Mouse (Mus musculus): ENCODE data around the gene Fam136a.
"Not testable (repeated sequence)": the region's sequence is repeated elsewhere in the genome, so short reads cannot be mapped to it uniquely, and the experiment has no call there.

The Fam136a gene

GRCm38 (mm10) chr6:86365371-86366124, at the start of gene Fam136a:
Fam136a (plus strand) TSS chr6:86365646.
- peak; percentile 90 for DNase-seq (ENCODE audit: low spot score)

DNA sequence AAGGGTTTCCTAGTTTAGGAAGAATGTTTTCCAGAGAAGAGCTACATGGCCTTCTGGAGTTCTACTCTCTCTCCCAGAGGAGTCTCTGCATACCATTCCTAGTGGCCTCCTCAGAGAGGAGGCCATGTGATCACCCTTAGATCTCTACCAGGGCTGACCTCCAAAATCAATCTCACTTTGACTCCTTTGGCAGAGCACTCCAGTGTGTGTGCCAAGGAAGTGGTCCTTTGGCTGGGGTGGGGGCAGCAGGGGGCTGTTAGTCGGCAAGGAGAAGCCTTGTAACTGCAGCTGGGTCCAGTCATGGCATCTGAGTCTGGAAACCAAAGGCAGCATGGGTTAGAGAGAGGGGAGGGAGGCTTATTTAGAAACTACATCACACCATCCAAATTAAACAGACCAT, 48.4 kb upstream of the Fam136a start:
- DNase-seq (ENCODE audit: low spot score) = no peak

DNA sequence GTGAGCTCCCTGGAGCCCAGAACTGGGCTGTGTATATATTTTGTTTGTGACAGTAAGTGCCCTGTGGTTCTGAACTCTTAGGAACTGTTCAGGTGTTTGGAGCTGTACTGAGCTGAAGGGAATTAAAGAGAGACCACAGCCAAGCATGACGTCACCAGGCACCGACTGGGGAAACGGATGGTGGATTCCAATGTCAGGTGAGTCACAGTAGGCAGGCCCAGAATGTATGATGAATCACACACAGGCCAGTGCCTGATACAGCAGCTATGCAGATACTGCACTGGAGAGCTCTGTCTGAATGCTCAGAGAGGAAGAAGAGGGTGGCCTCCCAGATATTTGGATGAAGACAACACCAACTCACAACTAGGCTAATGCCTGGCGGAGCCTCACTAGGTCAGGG, 46.6 kb upstream of the Fam136a start:
- DNase-seq (ENCODE audit: low spot score) = no peak

- DNase-seq (ENCODE audit: low spot score) = no peak
Observed at GRCm38 (mm10) chr6:86322031-86322563, 43.3 kb upstream of the Fam136a start.

DNA sequence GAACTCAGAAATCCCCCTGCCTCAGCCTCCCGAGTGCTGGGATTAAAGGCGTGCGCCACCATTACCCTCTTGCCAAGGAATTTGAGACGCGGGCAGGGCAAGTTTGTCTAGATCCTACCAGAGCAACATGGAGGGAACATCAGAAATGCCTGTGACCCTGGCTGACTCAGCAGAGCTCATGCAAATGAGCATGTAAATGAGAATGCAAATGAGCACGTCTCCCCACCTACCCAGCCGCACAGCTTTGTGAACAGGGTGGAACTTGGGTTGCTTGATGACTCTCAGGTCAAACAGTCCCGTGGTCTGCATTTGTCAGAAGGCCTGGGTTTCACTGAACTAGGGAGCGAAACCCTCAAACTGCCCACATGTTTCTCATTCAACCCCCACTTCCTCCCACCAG, 42.5 kb upstream of the Fam136a start:
- no peak for DNase-seq (ENCODE audit: low spot score)

DNA sequence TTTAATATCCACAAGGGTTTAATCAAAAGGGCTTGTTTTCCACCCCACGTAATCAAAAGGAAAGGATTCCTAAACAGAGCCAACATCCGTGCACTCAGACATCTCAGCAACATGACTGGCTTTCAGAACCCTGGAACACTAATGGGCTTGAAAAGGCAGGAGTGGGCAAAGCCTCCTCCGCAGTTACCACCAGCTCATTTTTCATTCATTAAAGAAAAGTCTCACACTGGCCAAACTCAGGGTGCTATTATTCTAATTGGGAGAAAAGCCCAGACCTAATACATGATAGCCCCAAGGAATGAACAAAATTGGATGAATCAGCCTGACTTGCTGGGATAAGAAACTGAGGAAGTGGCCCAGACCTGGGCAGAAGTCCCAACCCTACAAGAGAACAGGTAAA, 41.0 kb upstream of the Fam136a start:
- no peak for DNase-seq (ENCODE audit: low spot score)

- no peak for DNase-seq (ENCODE audit: low spot score)
Observed at GRCm38 (mm10) chr6:86325646-86326045, 39.8 kb upstream of the Fam136a start.

DNA sequence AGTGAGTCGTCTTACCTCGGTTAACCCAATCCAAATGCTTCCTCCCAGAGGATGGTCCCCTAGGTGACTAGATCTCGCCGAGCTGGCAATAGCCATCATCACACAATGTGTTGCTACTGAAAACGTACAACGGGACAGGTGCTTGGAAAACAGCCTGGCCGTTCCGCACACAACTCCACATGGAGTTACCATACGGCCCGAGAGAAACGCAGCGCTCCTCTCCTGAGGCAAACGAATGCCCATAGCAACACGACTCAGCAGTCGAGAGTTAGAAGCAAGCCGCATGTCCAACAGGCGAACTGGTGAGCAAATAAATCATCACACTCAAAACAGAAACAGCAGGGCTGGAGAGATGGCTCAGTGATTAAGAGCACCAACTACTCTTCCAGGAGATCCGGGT, 38.6 kb upstream of the Fam136a start:
- no peak for DNase-seq (ENCODE audit: low spot score)

DNA sequence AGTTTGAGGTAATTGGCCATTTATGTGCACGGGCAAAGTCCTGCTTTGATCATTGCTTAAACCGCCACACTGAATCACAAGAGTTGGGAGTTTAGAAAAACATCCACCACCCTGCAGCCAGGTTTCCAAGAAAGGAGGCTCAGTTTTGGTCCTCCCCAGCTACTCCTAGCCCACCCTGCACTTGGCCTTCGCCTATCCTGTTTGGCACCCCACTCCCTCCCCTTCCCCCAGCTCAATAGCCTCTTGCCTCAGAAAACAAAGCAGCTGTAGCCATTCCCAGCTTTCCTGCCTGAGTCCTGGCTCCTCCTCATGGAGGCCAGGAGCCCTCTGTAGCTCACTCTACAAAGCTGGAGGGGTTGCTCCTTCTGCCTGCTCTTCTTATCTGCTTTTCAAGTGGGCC, 37.1 kb upstream of the Fam136a start:
- no peak for DNase-seq (ENCODE audit: low spot score)

- DNase-seq (ENCODE audit: low spot score) = no peak
Observed at GRCm38 (mm10) chr6:86329943-86330342, 35.5 kb upstream of the Fam136a start.

- no peak for DNase-seq (ENCODE audit: low spot score)
Observed at GRCm38 (mm10) chr6:86335121-86335849, 30.2 kb upstream of the Fam136a start.

DNA sequence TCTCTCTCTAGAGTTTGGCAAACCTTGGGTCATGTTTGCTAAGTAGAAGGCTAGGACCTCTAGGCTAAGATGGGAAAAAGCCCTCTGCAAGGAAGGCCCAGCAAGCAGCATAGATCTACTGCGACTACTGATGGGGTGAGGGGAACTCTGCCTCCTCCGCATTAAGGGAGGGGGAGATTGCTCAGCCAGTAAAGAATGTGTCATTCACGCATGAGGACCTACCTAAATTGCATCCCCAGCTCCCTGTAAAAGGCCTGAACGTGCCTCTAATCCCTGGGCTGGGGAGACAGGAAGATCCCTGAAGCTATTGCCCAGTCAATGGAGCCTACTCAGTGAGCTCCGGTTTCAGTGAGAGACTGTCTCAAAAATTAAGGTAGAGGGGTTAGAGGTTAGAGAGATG, 29.6 kb upstream of the Fam136a start:
- DNase-seq (ENCODE audit: low spot score) = no peak

DNA sequence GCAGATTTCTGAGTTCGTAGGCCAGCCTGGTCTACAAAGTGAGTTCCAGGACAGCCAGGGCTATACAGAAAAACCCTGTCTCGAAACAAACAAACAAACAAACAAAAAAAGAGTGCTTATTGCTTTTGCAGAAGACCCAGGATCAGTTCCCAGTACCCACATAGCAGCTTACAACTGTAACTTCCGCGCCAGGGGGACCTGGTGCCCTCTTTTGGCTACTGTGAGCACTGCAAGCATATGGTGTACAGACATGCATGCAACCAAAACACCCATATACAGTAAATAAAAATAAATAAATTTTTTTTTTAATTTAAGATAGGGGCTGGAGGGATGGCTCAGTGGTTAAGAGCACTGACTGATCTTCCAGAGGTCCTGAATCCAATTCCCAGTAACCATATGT, 29.1 kb upstream of the Fam136a start:
- DNase-seq (ENCODE audit: low spot score) = not testable (repeated sequence)

DNA sequence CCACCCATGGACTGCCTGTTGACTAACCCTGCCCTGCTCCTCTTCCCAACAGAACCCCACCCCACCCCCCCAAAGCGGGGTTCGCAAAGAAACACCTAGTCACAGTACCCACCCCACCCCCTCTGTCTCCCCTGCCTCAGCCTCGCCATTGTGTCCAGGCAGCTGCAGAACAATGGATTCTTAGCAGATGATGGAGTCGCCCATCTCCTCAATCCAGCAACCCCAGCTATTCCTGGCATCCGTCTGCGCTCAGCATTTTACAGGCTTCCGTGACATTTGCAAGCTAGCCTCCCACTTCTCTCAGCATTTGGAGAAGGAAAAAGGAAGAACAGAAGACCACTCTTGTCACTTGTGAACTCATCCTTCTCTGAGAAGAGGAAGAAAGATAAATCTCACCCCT, 21.8 kb upstream of the Fam136a start:
- no peak for DNase-seq (ENCODE audit: low spot score)

DNA sequence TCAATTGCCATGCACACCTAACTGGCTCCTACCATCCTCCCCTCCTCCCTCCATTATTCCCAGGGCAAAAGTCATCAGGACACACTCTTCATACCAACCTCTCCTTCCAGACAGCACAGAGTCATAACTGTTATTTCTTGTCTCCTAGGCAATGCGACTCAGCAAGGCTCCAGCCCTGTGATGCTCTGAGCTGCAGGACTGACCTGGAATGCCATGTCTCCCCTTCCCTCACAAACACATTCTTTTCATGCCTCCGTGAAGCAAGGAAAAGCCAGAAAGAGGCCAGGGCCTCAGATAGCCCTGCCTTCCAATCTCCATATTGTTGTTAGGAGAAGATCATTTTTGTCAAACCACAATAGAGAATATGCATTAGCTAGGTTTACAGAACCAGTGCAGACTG, 19.4 kb upstream of the Fam136a start:
- DNase-seq (ENCODE audit: low spot score) = no peak

- no peak for DNase-seq (ENCODE audit: low spot score)
Observed at GRCm38 (mm10) chr6:86349257-86349656, 16.2 kb upstream of the Fam136a start.

DNA sequence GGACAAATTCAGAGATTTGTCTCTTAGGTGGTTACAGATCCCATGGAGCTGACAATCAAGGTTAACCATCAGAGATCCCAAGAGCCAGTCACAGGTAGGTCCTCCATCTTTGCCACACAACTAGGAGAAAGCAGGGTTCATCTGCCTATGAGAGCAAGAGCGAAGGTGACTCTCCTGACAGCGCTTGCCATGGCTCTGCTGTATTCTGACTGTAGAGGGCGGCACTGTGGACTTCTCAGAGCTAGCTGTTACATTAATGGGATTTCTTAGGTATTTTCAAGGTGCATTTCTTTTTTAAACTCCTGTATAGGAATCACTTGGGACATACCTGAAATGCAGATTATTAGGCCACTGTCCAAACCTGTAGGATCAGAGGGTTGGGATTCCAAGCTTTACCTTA, 10.5 kb upstream of the Fam136a start:
- no peak for DNase-seq (ENCODE audit: low spot score)

DNA sequence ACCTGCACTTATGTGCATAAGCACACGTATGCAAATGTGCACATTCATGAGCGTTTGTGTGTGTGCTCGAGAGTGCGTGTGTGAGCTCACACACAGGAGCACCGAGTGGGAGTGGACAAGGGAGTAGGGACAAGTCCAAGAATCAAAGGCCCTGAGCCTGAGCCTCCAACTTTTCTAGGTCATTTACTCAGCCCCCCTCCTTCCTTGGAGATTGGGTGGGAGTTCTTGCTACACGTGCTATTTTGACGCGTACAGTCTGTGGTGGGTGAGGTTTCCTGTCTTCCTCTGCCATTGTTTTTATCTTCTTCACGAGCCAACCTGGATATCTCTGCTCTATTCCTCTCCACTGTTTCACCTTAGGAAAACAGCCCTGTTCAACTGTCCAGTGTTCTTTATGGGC, 8.5 kb upstream of the Fam136a start:
- DNase-seq (ENCODE audit: low spot score) = no peak

DNA sequence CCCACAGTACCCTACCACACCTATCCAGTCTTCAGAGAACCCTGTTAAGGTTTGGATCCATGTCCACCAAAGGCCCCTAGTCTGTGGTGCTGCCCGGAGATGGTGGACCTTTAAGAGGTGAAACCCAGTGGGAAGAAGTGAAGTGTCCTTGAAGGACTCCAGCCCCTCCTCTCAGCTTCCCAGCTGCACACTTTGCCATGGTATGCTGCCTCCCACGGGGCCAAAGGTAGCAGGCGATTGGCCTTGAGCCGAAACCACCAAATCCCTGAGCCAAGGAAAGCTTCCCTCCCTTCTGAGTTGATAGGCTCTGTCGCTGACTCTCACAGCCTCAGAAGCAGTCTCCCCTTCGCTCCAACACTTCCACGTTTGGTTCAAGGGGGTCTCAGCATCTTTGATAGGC, 4.8 kb upstream of the Fam136a start:
- no peak for DNase-seq (ENCODE audit: low spot score)

GRCm38 (mm10) chr6:86361373-86361772, 4.1 kb upstream of the Fam136a start:
- no peak for DNase-seq (ENCODE audit: low spot score)

- peak; percentile 78 for DNase-seq (ENCODE audit: low spot score)
Observed at GRCm38 (mm10) chr6:86364442-86365141, 854 bp upstream of the Fam136a start.

DNA sequence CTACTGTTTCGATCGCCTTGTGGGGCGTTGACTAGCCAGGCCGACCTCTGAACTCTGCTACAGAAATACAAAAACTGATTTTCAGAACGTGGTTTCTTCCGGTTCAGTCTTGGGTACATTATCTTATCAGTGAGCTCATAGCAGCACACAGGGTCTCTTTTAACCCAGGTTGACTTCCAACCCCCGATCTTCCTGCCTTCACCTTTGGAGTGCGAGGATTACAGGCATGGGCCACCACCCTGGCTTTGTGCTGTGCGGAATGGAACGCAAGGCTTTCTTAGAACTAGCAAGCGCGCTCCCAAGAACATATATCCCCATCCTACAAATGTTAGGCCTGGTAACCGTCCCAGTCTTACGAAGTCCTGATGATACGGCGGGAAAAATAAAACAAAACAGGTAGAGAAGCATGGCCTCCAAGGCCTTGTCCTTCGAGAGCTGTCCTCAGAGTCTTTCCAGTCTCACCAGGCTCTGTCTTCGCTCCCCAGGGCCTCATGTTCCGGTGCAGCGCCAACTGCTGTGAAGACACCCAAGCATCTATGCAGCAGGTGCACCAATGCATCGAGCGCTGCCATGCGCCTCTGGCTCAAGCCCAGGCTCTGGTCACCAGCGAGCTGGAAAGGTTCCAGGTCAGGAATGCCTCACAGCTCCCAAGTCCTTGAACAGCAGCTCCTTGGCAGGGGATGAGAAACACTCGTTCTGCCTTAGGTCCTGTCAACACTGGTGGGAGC, 843 bp downstream of the Fam136a start:
- DNase-seq (ENCODE audit: low spot score) = no peak

Data from ovary, postnatal 14 days (tissue).